Mouse (Mus musculus) testis, postnatal 14 days (tissue): ENCODE measurements at regions not wholly inside any gene's neighbourhood (a gene's known extent, or its start where the extent isn't known, plus 50 kb on each side); places are given as distances from the start of the nearest gene placed in this dataset.

Source experiments
- DNase-seq: peaks from one replicate; pipeline ENCODE4 v3.0.0; 2021; ENCODE audit warnings: low spot score

GRCm38 (mm10) chr8:44838431-44838830, 96.8 kb upstream of the Fat1 start:
- no peak for DNase-seq

GRCm38 (mm10) chr8:44839504-44840209, 95.6 kb upstream of the Fat1 start:
- no peak for DNase-seq

GRCm38 (mm10) chr8:44840646-44841045, 94.6 kb upstream of the Fat1 start:
- DNase-seq: no peak

DNA sequence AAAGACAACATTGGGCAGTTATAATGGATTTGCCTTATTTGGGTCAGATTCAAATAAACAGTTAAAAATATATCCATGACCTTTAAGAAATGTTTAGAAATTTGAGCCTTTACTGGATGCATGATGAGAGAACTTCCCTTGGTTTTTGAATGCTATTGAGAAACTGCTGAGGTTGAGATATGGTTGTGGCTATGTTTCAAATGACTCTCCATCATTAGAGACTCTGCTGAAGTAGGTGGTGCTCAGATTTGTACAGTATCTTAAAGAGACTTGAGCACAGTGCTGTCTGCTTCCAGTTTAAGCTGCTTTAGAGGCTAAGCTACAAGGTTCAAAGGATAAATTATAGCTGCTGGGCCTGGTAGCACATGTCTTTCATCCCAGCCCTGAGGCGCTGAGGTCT, 90.9 kb upstream of the Fat1 start:
- DNase-seq: no peak

DNA sequence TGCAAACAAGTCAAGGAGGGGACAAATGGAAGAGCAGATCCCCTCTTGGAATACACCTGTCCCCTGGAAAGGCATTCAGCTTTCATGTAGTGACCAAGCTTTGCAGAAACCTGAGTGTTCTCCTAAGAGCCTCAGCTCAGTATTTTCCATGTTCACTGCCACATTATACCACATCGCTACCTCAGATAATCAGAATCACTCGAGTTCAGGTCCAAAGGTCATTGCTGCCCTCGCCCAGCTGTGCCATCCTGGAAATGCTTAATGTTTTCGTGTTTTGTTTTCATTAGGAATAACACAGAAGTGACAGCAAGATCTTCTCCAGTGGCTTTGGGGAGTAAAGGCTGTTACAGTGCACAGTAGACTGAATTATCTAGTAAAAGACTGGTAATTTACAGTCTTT, 83.0 kb upstream of the Fat1 start:
- DNase-seq: no peak

- no peak for DNase-seq
These were observed 80.1 kb upstream of the Fat1 start for GRCm38 (mm10) chr8:44855115-44855514.

DNA sequence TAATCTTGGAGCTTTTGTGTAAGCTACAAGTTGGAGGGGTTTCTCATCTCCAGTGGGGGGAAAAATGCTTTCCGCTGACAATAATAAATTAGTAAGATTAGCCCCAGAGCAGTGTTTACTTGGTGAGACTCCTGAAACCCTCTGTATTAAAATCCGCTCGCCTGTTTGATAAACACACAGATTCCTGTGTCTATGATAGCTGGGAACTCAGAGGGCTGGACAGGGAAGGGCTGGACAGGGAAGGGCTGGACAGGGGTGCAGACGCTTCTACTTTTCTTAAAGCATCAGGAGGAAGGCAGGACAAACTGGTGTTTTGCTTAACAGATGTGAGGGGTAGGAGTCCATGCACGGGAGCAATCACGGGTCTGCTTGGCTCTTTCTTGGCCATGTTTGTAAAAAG, 68.0 kb upstream of the Fat1 start:
- no peak for DNase-seq

DNA sequence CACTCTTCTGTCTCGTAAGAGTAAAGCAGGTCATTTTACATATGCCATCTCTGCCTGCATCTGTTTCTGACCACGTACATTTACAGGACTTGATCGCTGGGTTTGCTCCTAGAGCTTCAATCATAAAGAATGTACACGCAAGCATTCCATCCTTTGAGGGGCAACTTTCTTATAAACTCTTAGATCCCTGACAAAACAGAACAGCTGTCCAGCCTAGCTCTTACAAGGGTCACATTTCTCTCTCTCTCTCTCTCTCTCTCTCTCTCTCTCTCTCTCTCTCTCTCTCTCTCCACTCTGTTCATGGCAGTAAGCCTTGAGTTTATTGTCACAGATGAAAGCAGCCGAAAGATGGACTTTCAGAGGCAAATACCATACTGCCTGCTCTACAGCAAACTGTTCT, 67.6 kb upstream of the Fat1 start:
- no peak for DNase-seq

DNA sequence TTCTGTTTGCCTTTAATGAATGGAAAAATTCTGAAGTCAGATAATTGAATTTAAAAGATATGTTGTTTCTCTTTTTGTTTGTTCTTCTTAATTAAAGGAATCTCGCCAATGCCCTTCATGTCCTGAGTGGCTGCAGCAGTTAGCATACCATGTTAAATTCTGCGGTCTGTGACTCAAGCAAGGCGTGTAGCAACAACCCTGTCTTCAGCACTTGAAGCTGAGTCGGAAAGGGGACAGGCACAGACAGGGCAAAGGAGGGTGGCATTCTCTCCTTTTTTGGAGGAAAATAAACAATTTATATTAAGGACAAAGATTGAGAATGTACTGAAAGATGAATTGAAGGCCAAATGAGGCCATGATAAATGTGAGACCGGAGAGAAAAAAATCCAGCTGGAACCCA, 58.2 kb upstream of the Fat1 start:
- DNase-seq: no peak

- no peak for DNase-seq
These were observed 57.0 kb upstream of the Fat1 start for GRCm38 (mm10) chr8:44878208-44878607.

- DNase-seq: no peak
These were observed 56.1 kb upstream of the Fat1 start for GRCm38 (mm10) chr8:44879186-44879585.

- no peak for DNase-seq
These were observed 50.7 kb upstream of the Fat1 start for GRCm38 (mm10) chr8:44884399-44885006.
